Comparison of ENCODE assay signal across 9 mouse cellular contexts in the genomic region with DNA sequence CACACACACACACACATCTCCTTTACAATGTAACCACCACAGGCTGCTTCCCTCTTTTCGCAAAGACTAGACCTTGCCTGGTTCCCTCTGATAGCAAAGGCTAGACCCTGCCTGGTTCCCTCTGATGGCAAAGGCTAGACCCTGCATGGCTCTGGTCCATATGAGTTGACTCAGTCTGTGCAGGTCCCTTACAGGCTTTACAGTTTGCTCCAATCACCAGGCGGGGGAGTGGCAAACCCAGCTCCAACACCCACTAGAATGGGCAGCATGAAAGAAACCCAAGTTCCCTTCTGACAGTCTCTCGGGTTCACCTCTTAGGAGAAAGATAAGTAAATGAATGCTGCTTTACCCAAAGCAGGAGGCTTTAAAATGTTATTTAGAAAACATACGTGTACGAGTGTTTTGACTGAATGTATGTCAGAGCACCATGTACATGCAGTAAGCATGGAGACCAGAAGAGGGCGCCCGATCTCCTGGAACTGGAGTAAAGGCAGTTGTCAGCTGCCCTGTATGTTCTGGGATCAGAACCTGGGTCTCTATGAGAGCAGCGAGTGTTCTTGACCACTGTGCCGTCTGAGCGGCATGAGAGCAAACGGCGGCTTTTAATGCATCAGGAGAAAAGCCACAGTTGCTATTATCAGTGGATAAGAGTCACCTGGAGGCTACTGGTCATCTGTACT. TPM values are rescaled to one million over a fixed set of nuclear protein-coding genes. Genes with fewer than 3 reads are reported as not detected.
DNase-seq lines count a peak whose midpoint lies in the region; ATAC-seq and TF ChIP-seq lines count a peak whose summit lies in the region.
"Had no signal": no experiment of that assay in that cellular context is flagged by ENCODE, and none has a peak within 500 bp of the region (broad histone marks: within the 10 kb centered on the region; RNA-seq: fewer than 3 reads in every experiment).

No protein-coding gene starts in this region.

- H3K9me3 ChIP-seq in intestine, embryonic 14.5 days (ENCODE audit: control insufficient read depth, low read length), result no peaks in the 10 kb centered on the region
- H3K9me3 ChIP-seq in intestine, embryonic 15.5 days, result no peaks in the 10 kb centered on the region
- H3K9me3 ChIP-seq in intestine, postnatal 0 days (ENCODE audit: control insufficient read depth), result no peaks in the 10 kb centered on the region

- no peak for ATAC-seq in intestine, embryonic 14.5 days (replicated peaks; ENCODE audit: low FRiP score, low TSS enrichment, low read depth)
- ATAC-seq in intestine, embryonic 15.5 days, result no peak
- ATAC-seq in intestine, postnatal 0 days, result no peak
- peak; percentile 90 for ATAC-seq in megakaryocyte progenitor cell, adult 5-6 weeks (replicated peaks; ENCODE audit: poor library complexity)
- no peak; the same call in 1 of the 2 replicates for ATAC-seq in monocyte, adult 5-6 weeks (replicated peaks; ENCODE audit: insufficient number of reproducible peaks, low FRiP score, low TSS enrichment, poor library complexity, severe bottlenecking)

- H3K36me3 ChIP-seq in intestine, embryonic 14.5 days (ENCODE audit: control insufficient read depth, insufficient read depth, low read length), result no peaks in the 10 kb centered on the region
- H3K36me3 ChIP-seq in intestine, embryonic 15.5 days, result no peaks in the 10 kb centered on the region
- H3K36me3 ChIP-seq in intestine, postnatal 0 days (ENCODE audit: control insufficient read depth, insufficient read depth), result no peaks in the 10 kb centered on the region

- TF ChIP-seq CTCF in cerebellum, adult 2 months (IDR thresholded peaks at IDR 0.05; ENCODE audit: borderline replicate concordance, insufficient read depth, low read depth, low read length), result peak; percentile 69
- TF ChIP-seq CTCF in intestine, postnatal 0 days (IDR thresholded peaks at IDR 0.05; ENCODE audit: low read depth), result peak; percentile 88

- H3K9ac ChIP-seq in intestine, embryonic 14.5 days (ENCODE audit: low read length), result no peak overlapping the region
- no peak overlapping the region for H3K9ac ChIP-seq in intestine, embryonic 15.5 days
- H3K9ac ChIP-seq in intestine, postnatal 0 days (ENCODE audit: low read depth, low read length), result no peak overlapping the region

- no peak for TF ChIP-seq POLR2A in cerebellum, adult 2 months (IDR thresholded peaks at IDR 0.05; ENCODE audit: borderline replicate concordance, insufficient read depth, low read length)

- H3K27ac ChIP-seq in intestine, embryonic 14.5 days (ENCODE audit: low read depth), result no peak overlapping the region
- H3K27ac ChIP-seq in intestine, embryonic 15.5 days, result no peak overlapping the region
- no peak overlapping the region for H3K27ac ChIP-seq in cerebellum, adult 2 months (ENCODE audit: insufficient read depth, low read length)
- H3K27ac ChIP-seq in intestine, postnatal 0 days (ENCODE audit: low read depth, low read length), result no peak overlapping the region

- H3K4me1 ChIP-seq in intestine, embryonic 14.5 days (replicated peaks; ENCODE audit: control insufficient read depth, insufficient read depth, low read length), result no peaks in the 10 kb centered on the region
- no peaks in the 10 kb centered on the region for H3K4me1 ChIP-seq in intestine, embryonic 15.5 days (replicated peaks)
- H3K4me1 ChIP-seq in cerebellum, adult 2 months (ENCODE audit: control insufficient read depth, insufficient read depth, low read length), result no peaks in the 10 kb centered on the region
- no peaks in the 10 kb centered on the region for H3K4me1 ChIP-seq in intestine, postnatal 0 days (replicated peaks; ENCODE audit: control insufficient read depth, insufficient read depth, low read length)

- 41% methylated on average over 12 of the region's 12 CpGs for WGBS in intestine, embryonic 14.5 days
- WGBS in intestine, embryonic 15.5 days, result 44% methylated on average over 12 of the region's 12 CpGs
- 42% methylated on average over 12 of the region's 12 CpGs for WGBS in cerebellum, adult 2 months
- WGBS in intestine, postnatal 0 days, result 41% methylated on average over 12 of the region's 12 CpGs

- H3K4me2 ChIP-seq in intestine, embryonic 14.5 days (ENCODE audit: low read length), result no peak overlapping the region
- H3K4me2 ChIP-seq in intestine, embryonic 15.5 days (replicated peaks), result no peak overlapping the region
- peak overlapping the region; percentile 35; the same call in 1 of the 2 replicates for H3K4me2 ChIP-seq in intestine, postnatal 0 days (replicated peaks; ENCODE audit: low read depth)

- H3K27me3 ChIP-seq in intestine, embryonic 14.5 days (replicated peaks; ENCODE audit: control insufficient read depth, insufficient read depth, low read length), result no peaks in the 10 kb centered on the region
- no peaks in the 10 kb centered on the region for H3K27me3 ChIP-seq in intestine, embryonic 15.5 days (replicated peaks)
- H3K27me3 ChIP-seq in cerebellum, adult 2 months (ENCODE audit: control insufficient read depth, insufficient read depth, low read length), result no peaks in the 10 kb centered on the region; the same call in 1 of the 2 replicates
- no peaks in the 10 kb centered on the region for H3K27me3 ChIP-seq in intestine, postnatal 0 days (replicated peaks; ENCODE audit: control insufficient read depth, insufficient read depth, low read length)

- DNase-seq in intestine, embryonic 14.5 days (ENCODE audit: low spot score), result peak; percentile 82
- DNase-seq in B cell, adult 2 months, result peak; percentile 60 to 67
- peak; percentile 52 for DNase-seq in MEL-GATA-1-ER (ENCODE audit: extremely low read depth, low read depth)
- peak; percentile 46 to 70 for DNase-seq in cerebellum, adult 2 months

- no peak overlapping the region for H3K4me3 ChIP-seq in intestine, embryonic 14.5 days (ENCODE audit: low read depth, low read length)
- no peak overlapping the region for H3K4me3 ChIP-seq in intestine, embryonic 15.5 days (replicated peaks)
- H3K4me3 ChIP-seq in cerebellum, adult 2 months (replicated peaks; ENCODE audit: insufficient read depth, low read depth, low read length), result no peak overlapping the region
- no peak overlapping the region for H3K4me3 ChIP-seq in intestine, postnatal 0 days (ENCODE audit: low read depth, low read length)

RNA-seq across cellular contexts. Expression of a gene that starts 7.4 kb away (rescaled TPM):
- not detected in 2 replicates for polyA plus RNA-seq in intestine, embryonic 14.5 days (2014; fragmentation: Nextera tagmentation; extraction: Ambion mirVana)
- 0.25 and 0.33 TPM in 2 replicates for polyA plus RNA-seq in intestine, embryonic 15.5 days (2015; fragmentation: Nextera tagmentation; extraction: Ambion mirVana)
- polyA plus RNA-seq in cerebellum, adult 2 months (2012; rRNA removed), result 0.15 and 0.49 TPM in 2 replicates
- 0.46 and 0.71 TPM in 2 replicates for polyA plus RNA-seq in intestine, postnatal 0 days (2015; fragmentation: Nextera tagmentation; extraction: Ambion mirVana)
- total RNA-seq in megakaryocyte progenitor cell, adult 5-6 weeks (2015), result not detected in 2 replicates
- not detected in 2 replicates for total RNA-seq in megakaryocyte progenitor cell, adult 5-6 weeks (2017)
- total RNA-seq in monocyte, adult 5-6 weeks (2017), result not detected in 3 replicates
- polyA plus RNA-seq: liver, embryonic 16.5 days had no signal

RNA-seq across cellular contexts. Expression of a gene that starts 21.5 kb away (rescaled TPM):
- 11.8 and 13.2 TPM in 2 replicates for polyA plus RNA-seq in intestine, embryonic 14.5 days (2014; fragmentation: Nextera tagmentation; extraction: Ambion mirVana)
- polyA plus RNA-seq in intestine, embryonic 15.5 days (2015; fragmentation: Nextera tagmentation; extraction: Ambion mirVana), result 11.0 and 12.5 TPM in 2 replicates
- polyA plus RNA-seq in cerebellum, adult 2 months (2012; rRNA removed), result 68.9 and 81.5 TPM in 2 replicates
- polyA plus RNA-seq in intestine, postnatal 0 days (2015; fragmentation: Nextera tagmentation; extraction: Ambion mirVana), result 7.6 and 9.5 TPM in 2 replicates
- total RNA-seq in megakaryocyte progenitor cell, adult 5-6 weeks (2015), result 4.7 and 5.1 TPM in 2 replicates
- 4.1 and 5.2 TPM in 2 replicates for total RNA-seq in megakaryocyte progenitor cell, adult 5-6 weeks (2017)
- 1.3 TPM in 1 of 3 replicates, not detected in the others for total RNA-seq in monocyte, adult 5-6 weeks (2017)
